1 mouse cellular context compared by ENCODE assay signal in genomic region chr11:101110708-101111107, GRCm38 (mm10).
TF ChIP-seq lines count a peak whose summit lies in the region.

No protein-coding gene starts in this region.

TF ChIP-seq in CH12.LX, 34 proteins besides CTCF, POLR2A, EP300 and RAD21:
- TF ChIP-seq MAZ (IDR thresholded peaks at IDR 0.05; ENCODE audit: low read depth, low read length): no peak
- no peak for TF ChIP-seq UBTF (IDR thresholded peaks at IDR 0.05; ENCODE audit: low read depth, low read length)
- TF ChIP-seq IRF4 (IDR thresholded peaks at IDR 0.05; ENCODE audit: low read depth, low read length): no peak
- TF ChIP-seq CHD1 (IDR thresholded peaks at IDR 0.05; ENCODE audit: low read depth, low read length): peak; percentile 60; the same call in 1 of the 2 replicates
- TF ChIP-seq TCF12 (IDR thresholded peaks at IDR 0.05; ENCODE audit: low read depth, low read length): peak; percentile 42; the same call in 1 of the 2 replicates
- TF ChIP-seq NELFE (IDR thresholded peaks at IDR 0.05; ENCODE audit: low read depth, low read length): peak; percentile 16; the same call in 1 of the 2 replicates
- no peak for TF ChIP-seq SIN3A (IDR thresholded peaks at IDR 0.05; ENCODE audit: low read length)
- TF ChIP-seq HCFC1 (IDR thresholded peaks at IDR 0.05; ENCODE audit: low read depth, low read length): 0 out of 2 replicates have a peak, but pooled peaks have one; percentile 33
- peak; percentile 49; the same call in 1 of the 2 replicates for TF ChIP-seq MAX (IDR thresholded peaks at IDR 0.05; ENCODE audit: low read length)
- TF ChIP-seq USF1 (IDR thresholded peaks at IDR 0.05; ENCODE audit: low read depth, low read length): no peak
- no peak for TF ChIP-seq ETS1 (conservative IDR thresholded peaks at IDR 0.05; ENCODE audit: low read depth, low read length)
- TF ChIP-seq ZMIZ1 (IDR thresholded peaks at IDR 0.05; ENCODE audit: low read depth, low read length): no peak
- no peak for TF ChIP-seq ZKSCAN1 (IDR thresholded peaks at IDR 0.05; ENCODE audit: borderline replicate concordance, low read depth, low read length)
- TF ChIP-seq ELF1 (IDR thresholded peaks at IDR 0.05; ENCODE audit: low read depth, low read length): no peak
- TF ChIP-seq MXI1 (IDR thresholded peaks at IDR 0.05; ENCODE audit: low read depth, low read length): peak; percentile 38
- TF ChIP-seq JUN (IDR thresholded peaks at IDR 0.05; ENCODE audit: insufficient read depth, low read depth, low read length): no peak
